Mouse (Mus musculus) left cerebral cortex, adult 2 months (tissue): Measurements from ENCODE around the gene Syn3. TPM values are rescaled to one million over a fixed set of nuclear protein-coding genes. Genes with fewer than 3 reads are reported as not detected.
A peak's percentile ranks its signal among the peaks of the same experiment; 100 is the strongest.
"Not testable (repeated sequence)": the region's sequence is repeated elsewhere in the genome, so short reads cannot be mapped to it uniquely, and the experiment has no call there.

Experiments used
- DNase-seq, 2 experiments: peaks; one replicate each; pipeline ENCODE4 v3.0.0; 2021 to 2022; ENCODE audit warnings: low spot score in 2 of 2, mixed read lengths in 1 of 2; ENCODE audit errors: extremely low spot score in 1 of 2
- H3K27ac ChIP-seq: fragments of 200-600 bp; 2 replicates; pipeline ENCODE4 v1.8.1; 2022
- H3K4me3 ChIP-seq: fragments of 200-600 bp; 2 replicates; pipeline ENCODE4 v1.8.1; 2022
- CTCF ChIP-seq: fragments of 200-600 bp; IDR thresholded peaks from 2 replicates; pipeline ENCODE4 v1.8.1; 2022; ENCODE audit warnings: antibody characterized with exemption, mild to moderate bottlenecking, moderate library complexity
- intact Hi-C: fragments of 180-260 bp; cut with DNase I; formaldehyde crosslinking; loops from one replicate; pipeline ENCODE4 v1.15.1; 2025
- long read RNA-seq, 2 experiments: library from polyadenylated mRNA; stranded (forward); transcript quantifications; one replicate each; pipeline ENCODE4 v2.0.0; 2021; ENCODE audit warnings: borderline mapping rate in 2 of 2
- total RNA-seq, 2 experiments: library from RNA; stranded (reverse); gene quantifications; 2 replicates each; pipeline ENCODE4 v1.2.3; 2021

The Syn3 gene
- total RNA-seq, result 10 to 100 TPM; 29.9 to 30.8 TPM
- long read RNA-seq, experiment 1, partial matches to known transcripts, result 2 of 4 reads
- long read RNA-seq, experiment 1, other reads (novel, unspliced or antisense), result 2 of 4 reads
- long read RNA-seq, experiment 2, partial matches to known transcripts, result 2 of 5 reads
- long read RNA-seq, experiment 2, other reads (novel, unspliced or antisense), result 3 of 5 reads

DNA sequence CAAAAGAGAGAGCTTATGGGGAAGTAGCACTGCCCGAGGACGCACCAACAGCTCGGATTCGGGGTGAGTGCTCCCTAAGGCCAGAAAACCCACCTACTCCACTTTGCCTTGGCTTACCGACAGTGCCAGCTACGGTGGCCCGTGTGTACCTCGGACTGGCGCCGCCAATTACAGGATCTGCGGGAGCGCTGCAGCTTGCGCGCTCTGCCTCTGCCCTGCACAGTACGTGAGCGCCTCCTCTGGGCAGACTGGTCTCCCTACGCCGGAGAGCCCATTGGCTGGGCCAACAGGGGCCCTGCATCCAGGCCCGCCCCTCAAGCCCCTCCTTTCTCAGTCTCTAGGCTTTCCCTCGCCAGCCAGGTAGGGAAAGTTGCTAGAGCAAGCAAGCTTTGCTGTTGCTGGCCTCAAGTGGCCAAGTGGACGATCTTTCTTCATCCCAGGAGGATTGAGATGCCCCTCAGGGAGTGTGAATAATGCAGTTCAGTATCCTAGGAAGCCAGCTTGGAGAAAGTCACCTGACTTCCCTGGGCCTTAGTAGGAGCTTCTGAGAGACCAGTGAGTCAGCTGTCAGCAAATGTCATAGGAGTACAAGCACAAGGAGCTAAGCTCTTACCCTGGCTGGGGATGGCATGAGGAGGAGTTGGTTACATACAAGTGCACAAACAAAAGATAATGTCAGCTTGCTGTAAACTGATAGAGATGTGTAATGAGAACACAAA, at the start of gene Syn3:
TSS of gene Syn3 (minus strand) at position 224 of the 719 bp plus-strand sequence.
- DNase-seq, result peak; percentile 94 to 96
- peak within 1 kb of the TSS; percentile 86 for H3K4me3 ChIP-seq
- intact Hi-C loops, result loop anchor here (1.0 to 2.0 kb wide), 2 partner anchors 18 to 25 kb away; no protein-coding TSS in a partner anchor
- peak; percentile 95 for TF ChIP-seq CTCF
- peak within 1 kb of the TSS; percentile 80 for H3K27ac ChIP-seq

GRCm38 (mm10) chr10:86526357-86526874, 27.7 kb upstream of the Syn3 start:
- DNase-seq, H3K27ac ChIP-seq, H3K4me3 ChIP-seq, intact Hi-C loops: not testable (repeated sequence)

- TF ChIP-seq CTCF, result no peak
- intact Hi-C loops, result no loop called here
- no peak overlapping the region for H3K4me3 ChIP-seq
- H3K27ac ChIP-seq, result no peak overlapping the region
- no peak for DNase-seq
These were observed 15.1 kb upstream of the Syn3 start for GRCm38 (mm10) chr10:86513801-86514200.

DNA sequence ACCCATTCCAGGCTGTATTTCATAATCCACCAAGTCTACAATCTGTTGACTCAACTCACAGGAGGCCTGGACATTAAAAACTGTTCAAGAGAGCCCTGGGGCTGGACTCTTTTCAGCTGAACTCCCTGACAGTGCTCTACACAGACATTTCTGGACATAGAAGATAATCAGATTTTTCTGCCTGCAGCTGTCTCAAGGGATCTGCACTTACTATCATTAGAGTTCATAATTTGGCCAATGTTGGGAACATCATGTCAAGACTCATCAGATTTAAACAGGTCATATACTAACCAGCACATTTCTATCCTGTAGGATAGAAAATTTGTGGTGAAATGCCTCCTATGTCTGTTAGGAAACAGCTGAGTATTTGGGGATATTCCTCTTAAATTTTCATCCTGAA, 12.2 kb upstream of the Syn3 start:
- no peak overlapping the region for H3K4me3 ChIP-seq
- H3K27ac ChIP-seq, result no peak overlapping the region
- intact Hi-C loops, result no loop called here
- DNase-seq, result no peak
- no peak for TF ChIP-seq CTCF

- no peak for TF ChIP-seq CTCF
- Histone ChIP-seq H3K27ac (no peak overlapping the region), H3K4me3 (no peak overlapping the region)
- intact Hi-C loops, result no loop called here
- DNase-seq, result peak in 1 of 2 experiments; percentile 26
These were observed 3.4 kb upstream of the Syn3 start for GRCm38 (mm10) chr10:86502063-86502462.

DNA sequence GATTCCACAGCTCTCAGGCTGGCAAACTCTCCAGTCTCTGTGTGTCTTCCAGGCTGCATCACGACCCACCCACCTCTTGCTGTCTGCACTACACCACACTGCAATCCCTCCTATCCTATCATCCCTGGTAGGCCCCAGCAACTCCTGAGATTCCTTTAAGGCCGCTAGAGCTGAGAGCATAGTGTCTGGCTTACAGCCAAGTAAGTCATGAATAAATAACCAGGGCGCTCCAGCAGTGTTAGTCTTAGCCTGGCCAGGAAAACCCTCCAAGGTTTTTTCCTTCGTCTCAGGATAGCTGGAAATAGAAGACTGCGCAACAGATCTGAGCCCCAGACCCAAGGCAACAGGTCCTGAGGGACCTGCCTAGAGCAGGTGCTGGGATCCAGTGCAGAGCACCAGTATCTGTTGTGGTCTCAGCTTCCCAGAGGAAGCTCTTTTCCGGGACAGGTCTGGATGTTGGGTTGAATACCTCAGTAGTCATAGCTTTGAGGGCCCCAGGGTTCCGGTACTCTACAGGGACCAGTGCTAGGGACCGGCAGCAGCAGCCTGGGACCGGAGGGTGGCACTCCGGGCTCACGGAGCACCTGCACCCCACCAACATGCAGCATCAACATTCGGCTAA, 534 bp downstream of the Syn3 start:
- Histone ChIP-seq H3K27ac (peak overlapping the region; percentile 80), H3K4me3 (peak overlapping the region; percentile 86)
- intact Hi-C loops, result loop anchor here (1.0 to 2.0 kb wide), 2 partner anchors 17 to 24 kb away; no protein-coding TSS in a partner anchor
- TF ChIP-seq CTCF, result no peak
- peak; percentile 35 to 51 for DNase-seq

GRCm38 (mm10) chr10:86495851-86496250, 2.8 kb downstream of the Syn3 start:
- intact Hi-C loops, result no loop called here
- no peak overlapping the region for H3K27ac ChIP-seq
- no peak overlapping the region for H3K4me3 ChIP-seq
- DNase-seq, result no peak
- no peak for TF ChIP-seq CTCF

- Histone ChIP-seq H3K27ac (peak overlapping the region; percentile 55; the same call in 1 of the 2 replicates), H3K4me3 (no peak overlapping the region)
- intact Hi-C loops, result no loop called here
- no peak for TF ChIP-seq CTCF
- DNase-seq, result no peak
These were observed 5.6 kb downstream of the Syn3 start for GRCm38 (mm10) chr10:86493140-86493539.

DNA sequence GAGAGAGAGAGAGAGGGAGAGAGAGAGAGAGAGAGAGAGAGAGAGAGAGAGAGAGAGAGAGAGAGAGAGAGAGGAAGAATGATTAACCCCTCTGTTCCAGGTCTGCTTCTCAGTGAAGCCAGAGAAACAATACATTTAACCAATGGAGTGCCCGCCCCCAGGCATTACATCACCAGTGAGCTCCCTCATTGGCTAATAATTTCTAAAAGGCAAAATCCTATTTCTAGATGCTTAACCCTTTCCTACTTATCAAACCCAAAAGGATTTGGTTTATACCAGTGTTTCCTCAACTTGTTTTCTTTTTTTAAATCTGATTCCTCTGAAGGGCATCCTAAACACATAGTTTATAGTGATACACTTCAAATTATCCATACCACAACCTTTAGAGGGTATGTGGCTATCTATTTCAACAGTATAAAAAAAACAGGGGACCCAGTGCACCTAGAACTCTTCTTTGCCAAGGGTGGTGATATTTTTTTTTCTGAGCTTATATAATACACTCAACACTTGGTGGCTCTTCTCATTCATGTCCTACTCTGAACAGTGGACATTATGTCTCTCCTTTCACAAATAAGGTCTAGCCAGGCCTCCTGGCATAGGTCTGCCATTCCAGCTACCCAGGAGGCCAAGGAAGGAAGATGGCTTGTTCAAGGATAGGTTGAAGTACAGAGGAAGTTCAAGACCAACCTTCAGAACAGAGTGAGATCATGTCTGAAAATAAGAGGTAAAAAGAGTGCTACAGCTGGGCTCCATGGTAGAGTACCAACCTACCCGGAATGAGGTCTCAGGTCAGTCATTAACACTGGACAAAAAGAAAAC, 6.4 kb downstream of the Syn3 start:
- H3K27ac ChIP-seq, result peak overlapping the region; percentile 45; the same call in 1 of the 2 replicates
- intact Hi-C loops, result no loop called here
- no peak overlapping the region for H3K4me3 ChIP-seq
- TF ChIP-seq CTCF, result no peak
- peak in 1 of 2 experiments; percentile 45 for DNase-seq

GRCm38 (mm10) chr10:86491316-86492088, 7.2 kb downstream of the Syn3 start:
- TF ChIP-seq CTCF, result no peak
- peak overlapping the region; percentile 13; the same call in 1 of the 2 replicates for H3K4me3 ChIP-seq
- DNase-seq, result no peak
- intact Hi-C loops, result no loop called here
- peak overlapping the region; percentile 55 for H3K27ac ChIP-seq

DNA sequence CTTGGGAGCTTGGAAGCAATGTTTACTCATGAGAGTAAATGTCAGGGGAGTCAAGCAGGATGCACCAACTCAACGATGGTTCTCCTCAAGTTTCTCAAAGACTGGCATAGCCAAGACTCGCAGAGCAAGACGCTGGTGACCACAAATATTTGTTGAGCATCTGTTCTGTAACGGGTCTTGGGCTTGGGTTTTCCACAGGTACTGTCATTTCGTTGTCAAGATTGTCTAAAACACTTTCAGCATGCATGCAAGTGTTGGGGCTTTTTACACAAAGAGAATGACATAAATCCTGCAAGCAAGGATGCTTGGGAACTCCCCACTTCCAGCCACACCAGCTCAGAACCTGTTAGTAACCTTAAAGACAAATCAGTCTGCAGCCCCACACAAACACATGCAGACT, 10.2 kb downstream of the Syn3 start:
- Histone ChIP-seq H3K4me3 (no peak overlapping the region), H3K27ac (no peak overlapping the region)
- intact Hi-C loops, result no loop called here
- no peak for DNase-seq
- TF ChIP-seq CTCF, result no peak
